Mouse (Mus musculus): Measurements from ENCODE around the gene Usf3. TPM values are rescaled to one million over a fixed set of nuclear protein-coding genes. Genes with fewer than 3 reads are reported as not detected.

Gene Usf3
- polyA plus RNA-seq, 1 experiment from 2014 or later: 2.4 TPM

GRCm38 (mm10) chr16:44205973-44206372 is 32.9 kb downstream of the Usf3 start:
- WGBS: 92% methylated on average over 8 of the region's 8 CpGs
- no peak for ATAC-seq (ENCODE audit: insufficient number of reproducible peaks, low FRiP score)
- peaks cover 71% of the 10 kb centered on the region for H3K36me3 ChIP-seq

GRCm38 (mm10) chr16:44210156-44211053 is 37.4 kb downstream of the Usf3 start:
- H3K9ac ChIP-seq: no peak overlapping the region
- H3K9me3 ChIP-seq (replicated peaks): no peaks in the 10 kb centered on the region
- no peak overlapping the region for H3K27ac ChIP-seq (ENCODE audit: poor library complexity, severe bottlenecking)
- 74% methylated on average over 10 of the region's 10 CpGs for WGBS
- H3K27me3 ChIP-seq (replicated peaks): no peaks in the 10 kb centered on the region
- H3K36me3 ChIP-seq: peaks cover 74% of the 10 kb centered on the region
- H3K4me1 ChIP-seq (replicated peaks): no peaks in the 10 kb centered on the region
- no peak for ATAC-seq (ENCODE audit: insufficient number of reproducible peaks, low FRiP score)
- no peak overlapping the region for H3K4me3 ChIP-seq
- H3K4me2 ChIP-seq: no peak overlapping the region

More at GRCm38 (mm10) chr16:44205973-44206372, 32.9 kb downstream of the Usf3 start:
- Histone ChIP-seq H3K27me3 (replicated peaks) (no peaks in the 10 kb centered on the region), H3K4me2 (no peak overlapping the region), H3K4me1 (replicated peaks) (no peaks in the 10 kb centered on the region), H3K27ac (ENCODE audit: poor library complexity, severe bottlenecking) (no peak overlapping the region), H3K9me3 (replicated peaks) (peaks cover 5% of the 10 kb centered on the region), H3K9ac (no peak overlapping the region), H3K4me3 (no peak overlapping the region)

GRCm38 (mm10) chr16:44211054-44211414 is 38.0 kb downstream of the Usf3 start:
- Histone ChIP-seq H3K4me1 (replicated peaks) (no peaks in the 10 kb centered on the region), H3K36me3 (peaks cover 75% of the 10 kb centered on the region), H3K9me3 (replicated peaks) (no peaks in the 10 kb centered on the region), H3K4me2 (no peak overlapping the region), H3K27me3 (replicated peaks) (no peaks in the 10 kb centered on the region), H3K9ac (no peak overlapping the region), H3K4me3 (no peak overlapping the region), H3K27ac (ENCODE audit: poor library complexity, severe bottlenecking) (no peak overlapping the region)
- no peak for ATAC-seq (ENCODE audit: insufficient number of reproducible peaks, low FRiP score)
- WGBS: 79% methylated on average over 1 of the region's 1 CpGs

GRCm38 (mm10) chr16:44212703-44213102 is 39.7 kb downstream of the Usf3 start:
- H3K36me3 ChIP-seq: peaks cover 78% of the 10 kb centered on the region
- H3K27ac ChIP-seq (ENCODE audit: poor library complexity, severe bottlenecking): no peak overlapping the region
- no peak for ATAC-seq (ENCODE audit: insufficient number of reproducible peaks, low FRiP score)
- no peaks in the 10 kb centered on the region; the same call in 1 of the 2 replicates for H3K4me1 ChIP-seq (replicated peaks)
- H3K4me2 ChIP-seq: no peak overlapping the region
- no peak overlapping the region for H3K9ac ChIP-seq
- 90% methylated on average over 7 of the region's 7 CpGs for WGBS
- H3K27me3 ChIP-seq (replicated peaks): no peaks in the 10 kb centered on the region
- H3K4me3 ChIP-seq: no peak overlapping the region
- H3K9me3 ChIP-seq (replicated peaks): no peaks in the 10 kb centered on the region

GRCm38 (mm10) chr16:44215513-44215912 is 42.5 kb downstream of the Usf3 start:
- Histone ChIP-seq H3K9ac (no peak overlapping the region), H3K9me3 (replicated peaks) (no peaks in the 10 kb centered on the region), H3K4me1 (replicated peaks) (no peaks in the 10 kb centered on the region; the same call in 1 of the 2 replicates), H3K4me2 (no peak overlapping the region), H3K27ac (ENCODE audit: poor library complexity, severe bottlenecking) (no peak overlapping the region), H3K27me3 (replicated peaks) (no peaks in the 10 kb centered on the region), H3K4me3 (no peak overlapping the region), H3K36me3 (peaks cover 87% of the 10 kb centered on the region)
- 86% methylated on average over 9 of the region's 9 CpGs for WGBS
- ATAC-seq (ENCODE audit: insufficient number of reproducible peaks, low FRiP score): no peak

- Histone ChIP-seq H3K36me3 (peaks cover 85% of the 10 kb centered on the region), H3K4me2 (no peak overlapping the region), H3K27me3 (replicated peaks) (no peaks in the 10 kb centered on the region), H3K4me1 (replicated peaks) (peaks cover 4% of the 10 kb centered on the region), H3K27ac (ENCODE audit: poor library complexity, severe bottlenecking) (no peak overlapping the region), H3K4me3 (no peak overlapping the region), H3K9me3 (replicated peaks) (no peaks in the 10 kb centered on the region), H3K9ac (no peak overlapping the region)
- WGBS: 95% methylated on average over 7 of the region's 7 CpGs
- ATAC-seq (ENCODE audit: insufficient number of reproducible peaks, low FRiP score): no peak
These were observed 43.4 kb downstream of the Usf3 start for GRCm38 (mm10) chr16:44216417-44216816.

GRCm38 (mm10) chr16:44221463-44221862 is 48.4 kb downstream of the Usf3 start:
- no peak overlapping the region for H3K4me2 ChIP-seq
- 50% methylated on average over 6 of the region's 6 CpGs for WGBS
- H3K9me3 ChIP-seq (replicated peaks): no peaks in the 10 kb centered on the region
- no peak overlapping the region for H3K27ac ChIP-seq (ENCODE audit: poor library complexity, severe bottlenecking)
- no peaks in the 10 kb centered on the region for H3K27me3 ChIP-seq (replicated peaks)
- peaks cover 10% of the 10 kb centered on the region for H3K4me1 ChIP-seq (replicated peaks)
- H3K4me3 ChIP-seq: no peak overlapping the region
- no peak overlapping the region for H3K9ac ChIP-seq
- ATAC-seq (ENCODE audit: insufficient number of reproducible peaks, low FRiP score): no peak
- H3K36me3 ChIP-seq: peaks cover 44% of the 10 kb centered on the region

GRCm38 (mm10) chr16:44226706-44227291 is 53.8 kb downstream of the Usf3 start:
- Histone ChIP-seq H3K9ac (no peak overlapping the region), H3K4me3 (no peak overlapping the region), H3K27me3 (replicated peaks) (no peaks in the 10 kb centered on the region), H3K27ac (ENCODE audit: poor library complexity, severe bottlenecking) (no peak overlapping the region), H3K4me1 (replicated peaks) (peaks cover 4% of the 10 kb centered on the region), H3K36me3 (no peaks in the 10 kb centered on the region), H3K4me2 (no peak overlapping the region), H3K9me3 (replicated peaks) (peaks cover 6% of the 10 kb centered on the region; the same call in 1 of the 2 replicates)
- no peak for ATAC-seq (ENCODE audit: insufficient number of reproducible peaks, low FRiP score)
- 81% methylated on average over 13 of the region's 13 CpGs for WGBS

- no peak overlapping the region for H3K4me2 ChIP-seq
- no peak overlapping the region for H3K9ac ChIP-seq
- ATAC-seq (ENCODE audit: insufficient number of reproducible peaks, low FRiP score): no peak
- H3K27me3 ChIP-seq (replicated peaks): no peaks in the 10 kb centered on the region
- H3K9me3 ChIP-seq (replicated peaks): peaks cover 6% of the 10 kb centered on the region; the same call in 1 of the 2 replicates
- H3K4me3 ChIP-seq: no peak overlapping the region
- 83% methylated on average over 7 of the region's 7 CpGs for WGBS
- H3K4me1 ChIP-seq (replicated peaks): no peaks in the 10 kb centered on the region; the same call in 1 of the 2 replicates
- H3K36me3 ChIP-seq: no peaks in the 10 kb centered on the region
- no peak overlapping the region for H3K27ac ChIP-seq (ENCODE audit: poor library complexity, severe bottlenecking)
These were observed 60.0 kb downstream of the Usf3 start for GRCm38 (mm10) chr16:44233019-44233418.

- WGBS: 70% methylated on average over 3 of the region's 3 CpGs
These were observed 64.8 kb downstream of the Usf3 start for GRCm38 (mm10) chr16:44237836-44238235.

GRCm38 (mm10) chr16:44238835-44239263 is 65.8 kb downstream of the Usf3 start:
- Histone ChIP-seq H3K9me3 (replicated peaks) (no peaks in the 10 kb centered on the region), H3K27ac (ENCODE audit: poor library complexity, severe bottlenecking) (0 out of 2 replicates have a peak overlapping the region, but pooled peaks have one; percentile 5), H3K36me3 (no peaks in the 10 kb centered on the region), H3K27me3 (replicated peaks) (no peaks in the 10 kb centered on the region), H3K4me2 (peak overlapping the region; percentile 51), H3K4me1 (replicated peaks) (peaks cover 16% of the 10 kb centered on the region), H3K4me3 (0 out of 2 replicates have a peak overlapping the region, but pooled peaks have one; percentile 5), H3K9ac (no peak overlapping the region)
- WGBS: 31% methylated on average over 10 of the region's 10 CpGs
- 0 out of 2 replicates have a peak, but pooled peaks have one; percentile 40 for ATAC-seq (ENCODE audit: insufficient number of reproducible peaks, low FRiP score)

More at GRCm38 (mm10) chr16:44237836-44238235, 64.8 kb downstream of the Usf3 start:
- Histone ChIP-seq H3K27ac (ENCODE audit: poor library complexity, severe bottlenecking) (no peak overlapping the region), H3K4me3 (no peak overlapping the region), H3K9me3 (replicated peaks) (no peaks in the 10 kb centered on the region), H3K4me1 (replicated peaks) (peaks cover 16% of the 10 kb centered on the region), H3K27me3 (replicated peaks) (no peaks in the 10 kb centered on the region), H3K4me2 (no peak overlapping the region), H3K36me3 (no peaks in the 10 kb centered on the region), H3K9ac (no peak overlapping the region)
- ATAC-seq (ENCODE audit: insufficient number of reproducible peaks, low FRiP score): no peak

All from heart, embryonic 12.5 days (tissue).